Mouse (Mus musculus): ENCODE results near the gene Olfr707. TPM values are rescaled to one million over a fixed set of nuclear protein-coding genes. Genes with fewer than 3 reads are reported as not detected.
"Not testable (repeated sequence)": the region's sequence is repeated elsewhere in the genome, so short reads cannot be mapped to it uniquely, and the experiment has no call there.

The Olfr707 gene
- total RNA-seq (2014; fragmentation: Nextera tagmentation): not detected in 2 replicates
- total RNA-seq (2017): not detected in 2 replicates

GRCm38 (mm10) chr7:106901141-106901540 lies at the start of gene Olfr707:
Olfr707 (minus strand) TSS chr7:106901241.
- not testable (repeated sequence) for ATAC-seq (replicated peaks; ENCODE audit: poor library complexity, severe bottlenecking)

GRCm38 (mm10) chr7:106948212-106948611 lies 47.2 kb upstream of the Olfr707 start, which contains the start of gene Olfr710:
Olfr710 (minus strand) TSS chr7:106948312.
- ATAC-seq (replicated peaks; ENCODE audit: poor library complexity, severe bottlenecking): no peak

- ATAC-seq (replicated peaks; ENCODE audit: poor library complexity, severe bottlenecking): no peak
Observed at GRCm38 (mm10) chr7:106932119-106932518, 31.1 kb upstream of the Olfr707 start, which contains the start of gene Olfr709-ps1. Olfr709-ps1 (minus strand) TSS chr7:106932219.

GRCm38 (mm10) chr7:106920961-106921360 lies 19.9 kb upstream of the Olfr707 start:
- ATAC-seq (replicated peaks; ENCODE audit: poor library complexity, severe bottlenecking): not testable (repeated sequence)

- ATAC-seq (replicated peaks; ENCODE audit: poor library complexity, severe bottlenecking): no peak
Observed at GRCm38 (mm10) chr7:106907676-106908075, 6.6 kb upstream of the Olfr707 start, which contains the start of gene Olfr1532-ps1. Olfr1532-ps1 (plus strand) TSS chr7:106908001.

GRCm38 (mm10) chr7:106888062-106888461 lies 13.0 kb downstream of the Olfr707 start, which contains the start of gene Olfr706:
Olfr706 (minus strand) TSS chr7:106888162.
- no peak for ATAC-seq (replicated peaks; ENCODE audit: poor library complexity, severe bottlenecking)

- ATAC-seq (replicated peaks; ENCODE audit: poor library complexity, severe bottlenecking): no peak
Observed at GRCm38 (mm10) chr7:106876791-106877190, 24.2 kb downstream of the Olfr707 start, which contains the start of gene Olfr705. Olfr705 (minus strand) TSS chr7:106876891.

GRCm38 (mm10) chr7:106862885-106863284 lies 38.2 kb downstream of the Olfr707 start, which contains the start of gene Olfr704:
Olfr704 (plus strand) TSS chr7:106863185.
- no peak for ATAC-seq (replicated peaks; ENCODE audit: poor library complexity, severe bottlenecking)

GRCm38 (mm10) chr7:106843060-106843459 lies 58.0 kb downstream of the Olfr707 start, which contains the start of gene Olfr703:
Olfr703 (plus strand) TSS chr7:106843360.
- no peak for ATAC-seq (replicated peaks; ENCODE audit: poor library complexity, severe bottlenecking)

Other genes with a start within 250 kb of the Olfr707 start
- not detected in 2 replicates for gene Olfr693, start 220.7 kb downstream of the Olfr707 start, total RNA-seq (2014; fragmentation: Nextera tagmentation)
- gene Olfr693, start 220.7 kb downstream of the Olfr707 start, total RNA-seq (2017): not detected in 2 replicates
- not detected in 2 replicates for gene Olfr694, start 209.4 kb downstream of the Olfr707 start, total RNA-seq (2014; fragmentation: Nextera tagmentation)
- gene Olfr694, start 209.4 kb downstream of the Olfr707 start, total RNA-seq (2017): not detected in 2 replicates
- not detected in 2 replicates for gene Olfr695, start 184.8 kb downstream of the Olfr707 start, total RNA-seq (2014; fragmentation: Nextera tagmentation)
- gene Olfr695, start 184.8 kb downstream of the Olfr707 start, total RNA-seq (2017): 0.36 TPM in 1 of 2 replicates, not detected in the other
- not detected in 2 replicates for gene Olfr697, start 158.8 kb downstream of the Olfr707 start, total RNA-seq (2014; fragmentation: Nextera tagmentation)
- gene Olfr697, start 158.8 kb downstream of the Olfr707 start, total RNA-seq (2017): not detected in 2 replicates
- gene Olfr698, start 145.8 kb downstream of the Olfr707 start, total RNA-seq (2014; fragmentation: Nextera tagmentation): not detected in 2 replicates
- gene Olfr698, start 145.8 kb downstream of the Olfr707 start, total RNA-seq (2017): not detected in 2 replicates
- not detected in 2 replicates for gene Olfr699, start 108.0 kb downstream of the Olfr707 start, total RNA-seq (2014; fragmentation: Nextera tagmentation)
- gene Olfr699, start 108.0 kb downstream of the Olfr707 start, total RNA-seq (2017): not detected in 2 replicates
- gene Olfr700, start 92.4 kb downstream of the Olfr707 start, total RNA-seq (2014; fragmentation: Nextera tagmentation): not detected in 2 replicates
- not detected in 2 replicates for gene Olfr700, start 92.4 kb downstream of the Olfr707 start, total RNA-seq (2017)
- gene Olfr701, start 87.1 kb downstream of the Olfr707 start, total RNA-seq (2014; fragmentation: Nextera tagmentation): not detected in 2 replicates
- not detected in 2 replicates for gene Olfr701, start 87.1 kb downstream of the Olfr707 start, total RNA-seq (2017)
- gene Olfr702, start 67.3 kb downstream of the Olfr707 start, total RNA-seq (2014; fragmentation: Nextera tagmentation): not detected in 2 replicates
- not detected in 2 replicates for gene Olfr702, start 67.3 kb downstream of the Olfr707 start, total RNA-seq (2017)
- not detected in 2 replicates for gene Olfr703, start 57.9 kb downstream of the Olfr707 start, total RNA-seq (2014; fragmentation: Nextera tagmentation)
- gene Olfr703, start 57.9 kb downstream of the Olfr707 start, total RNA-seq (2017): not detected in 2 replicates
- not detected in 2 replicates for gene Olfr704, start 38.1 kb downstream of the Olfr707 start, total RNA-seq (2014; fragmentation: Nextera tagmentation)
- gene Olfr704, start 38.1 kb downstream of the Olfr707 start, total RNA-seq (2017): not detected in 2 replicates
- not detected in 2 replicates for gene Olfr705, start 24.4 kb downstream of the Olfr707 start, total RNA-seq (2014; fragmentation: Nextera tagmentation)
- gene Olfr705, start 24.4 kb downstream of the Olfr707 start, total RNA-seq (2017): not detected in 2 replicates
- gene Olfr706, start 13.1 kb downstream of the Olfr707 start, total RNA-seq (2014; fragmentation: Nextera tagmentation): not detected in 2 replicates
- gene Olfr706, start 13.1 kb downstream of the Olfr707 start, total RNA-seq (2017): not detected in 2 replicates
- gene Olfr1532-ps1, start 6.8 kb upstream of the Olfr707 start, total RNA-seq (2014; fragmentation: Nextera tagmentation): not detected in 2 replicates
- not detected in 2 replicates for gene Olfr1532-ps1, start 6.8 kb upstream of the Olfr707 start, total RNA-seq (2017)
- gene Olfr709-ps1, start 31.0 kb upstream of the Olfr707 start, total RNA-seq (2014; fragmentation: Nextera tagmentation): not detected in 2 replicates
- gene Olfr709-ps1, start 31.0 kb upstream of the Olfr707 start, total RNA-seq (2017): not detected in 2 replicates
- gene Olfr710, start 47.1 kb upstream of the Olfr707 start, total RNA-seq (2014; fragmentation: Nextera tagmentation): not detected in 2 replicates
- not detected in 2 replicates for gene Olfr710, start 47.1 kb upstream of the Olfr707 start, total RNA-seq (2017)
- gene Olfr6, start 62.7 kb upstream of the Olfr707 start, total RNA-seq (2014; fragmentation: Nextera tagmentation): not detected in 2 replicates
- gene Olfr6, start 62.7 kb upstream of the Olfr707 start, total RNA-seq (2017): not detected in 2 replicates
- not detected in 2 replicates for gene Olfr711, start 74.2 kb upstream of the Olfr707 start, total RNA-seq (2014; fragmentation: Nextera tagmentation)
- not detected in 2 replicates for gene Olfr711, start 74.2 kb upstream of the Olfr707 start, total RNA-seq (2017)
- not detected in 2 replicates for gene Olfr2, start 104.8 kb upstream of the Olfr707 start, total RNA-seq (2014; fragmentation: Nextera tagmentation)
- gene Olfr2, start 104.8 kb upstream of the Olfr707 start, total RNA-seq (2017): not detected in 2 replicates
- gene Olfr713, start 129.9 kb upstream of the Olfr707 start, total RNA-seq (2014; fragmentation: Nextera tagmentation): not detected in 2 replicates
- not detected in 2 replicates for gene Olfr713, start 129.9 kb upstream of the Olfr707 start, total RNA-seq (2017)
- gene Olfr714, start 169.7 kb upstream of the Olfr707 start, total RNA-seq (2014; fragmentation: Nextera tagmentation): not detected in 2 replicates
- not detected in 2 replicates for gene Olfr714, start 169.7 kb upstream of the Olfr707 start, total RNA-seq (2017)
- not detected in 2 replicates for gene Olfr17, start 192.0 kb upstream of the Olfr707 start, total RNA-seq (2014; fragmentation: Nextera tagmentation)
- gene Olfr17, start 192.0 kb upstream of the Olfr707 start, total RNA-seq (2017): not detected in 2 replicates
- not detected in 2 replicates for gene Olfr715b, start 209.1 kb upstream of the Olfr707 start, total RNA-seq (2014; fragmentation: Nextera tagmentation)
- gene Olfr715b, start 209.1 kb upstream of the Olfr707 start, total RNA-seq (2017): not detected in 2 replicates
- not detected in 2 replicates for gene Olfr715, start 229.8 kb upstream of the Olfr707 start, total RNA-seq (2014; fragmentation: Nextera tagmentation)
- gene Olfr715, start 229.8 kb upstream of the Olfr707 start, total RNA-seq (2017): not detected in 2 replicates
- not detected in 2 replicates for gene Olfr716, start 237.1 kb upstream of the Olfr707 start, total RNA-seq (2014; fragmentation: Nextera tagmentation)
- gene Olfr716, start 237.1 kb upstream of the Olfr707 start, total RNA-seq (2017): not detected in 2 replicates

Data from granulocyte monocyte progenitor cell, adult 5-6 weeks (primary cell).